Mouse (Mus musculus) kidney, postnatal 0 days (tissue): ENCODE results near the gene Smim5. TPM values are rescaled to one million over a fixed set of nuclear protein-coding genes. Genes with fewer than 3 reads are reported as not detected.

ENCODE experiments used
- ATAC-seq: fragments of 200-750 bp; cut with Nextera tagmentation; replicated peaks from 2 replicates; pipeline ENCODE4 v1.8.0; 2017; ENCODE audit warnings: low read depth, moderate number of reproducible peaks, moderate TSS enrichment, moderate library complexity; ENCODE audit not compliant: low FRiP score
- DNase-seq: peaks from one replicate; pipeline ENCODE4 v3.0.0-alpha.2; 2016; ENCODE audit warnings: low spot score
- H3K27ac ChIP-seq: fragments of 300-500 bp; sonication (generic); 2 replicates; pipeline ENCODE4 v1.5.1; 2014; ENCODE audit warnings: mild to moderate bottlenecking
- H3K27me3 ChIP-seq: fragments of 300-500 bp; sonication (generic); 2 replicates; pipeline ENCODE4 v1.6.1; 2014; ENCODE audit warnings: low read length, mixed read lengths; ENCODE audit not compliant: insufficient read depth
- H3K36me3 ChIP-seq: fragments of 300-500 bp; sonication (generic); 2 replicates; pipeline ENCODE4 v1.6.1; 2014; ENCODE audit warnings: low read length, mixed read lengths; ENCODE audit not compliant: insufficient read depth
- H3K4me1 ChIP-seq: fragments of 300-500 bp; sonication (generic); replicated peaks from 2 replicates; pipeline ENCODE4 v1.6.1; 2014; ENCODE audit warnings: antibody characterized with exemption, low read length, mixed read lengths; ENCODE audit not compliant: insufficient read depth
- H3K4me2 ChIP-seq: fragments of 300-500 bp; sonication (generic); 2 replicates; pipeline ENCODE4 v1.6.1; 2014; ENCODE audit warnings: mild to moderate bottlenecking, low read length, moderate library complexity, mixed read lengths
- H3K4me3 ChIP-seq: fragments of 300-500 bp; sonication (generic); replicated peaks from 2 replicates; pipeline ENCODE4 v1.5.1; 2014; ENCODE audit warnings: low read depth, low read length
- H3K9ac ChIP-seq: fragments of 300-500 bp; sonication (generic); 2 replicates; pipeline ENCODE4 v1.6.1; 2014; ENCODE audit warnings: low read depth, low read length
- H3K9me3 ChIP-seq: fragments of 300-500 bp; sonication (generic); replicated peaks from 2 replicates; pipeline ENCODE4 v1.6.1; 2016; ENCODE audit warnings: low read length, inconsistent platforms, mixed read lengths
- CTCF ChIP-seq: IDR thresholded peaks from 2 replicates; pipeline ENCODE4 v1.5.1; 2016; ENCODE audit warnings: antibody characterized with exemption, low read depth, mild to moderate bottlenecking, moderate library complexity
- WGBS: fragments of 180-500 bp; shearing (Covaris S2); extraction: QIAGEN DNeasy Blood & Tissue Kit; methylation state at CpG from one replicate; pipeline ENCODE4 v1.1.7; 2014; 5-methylcytosine and 5-hydroxymethylcytosine counted together
- polyA plus RNA-seq: library from polyadenylated mRNA; unstranded; fragments of >200 nt; fragmentation: Nextera tagmentation; extraction: Ambion mirVana; gene quantifications from 2 replicates; pipeline ENCODE4 v1.2.1, GENCODE M21; 2015

Smim5 gene
- polyA plus RNA-seq, 1 experiment from 2014 or later, result 12.1 TPM

DNA sequence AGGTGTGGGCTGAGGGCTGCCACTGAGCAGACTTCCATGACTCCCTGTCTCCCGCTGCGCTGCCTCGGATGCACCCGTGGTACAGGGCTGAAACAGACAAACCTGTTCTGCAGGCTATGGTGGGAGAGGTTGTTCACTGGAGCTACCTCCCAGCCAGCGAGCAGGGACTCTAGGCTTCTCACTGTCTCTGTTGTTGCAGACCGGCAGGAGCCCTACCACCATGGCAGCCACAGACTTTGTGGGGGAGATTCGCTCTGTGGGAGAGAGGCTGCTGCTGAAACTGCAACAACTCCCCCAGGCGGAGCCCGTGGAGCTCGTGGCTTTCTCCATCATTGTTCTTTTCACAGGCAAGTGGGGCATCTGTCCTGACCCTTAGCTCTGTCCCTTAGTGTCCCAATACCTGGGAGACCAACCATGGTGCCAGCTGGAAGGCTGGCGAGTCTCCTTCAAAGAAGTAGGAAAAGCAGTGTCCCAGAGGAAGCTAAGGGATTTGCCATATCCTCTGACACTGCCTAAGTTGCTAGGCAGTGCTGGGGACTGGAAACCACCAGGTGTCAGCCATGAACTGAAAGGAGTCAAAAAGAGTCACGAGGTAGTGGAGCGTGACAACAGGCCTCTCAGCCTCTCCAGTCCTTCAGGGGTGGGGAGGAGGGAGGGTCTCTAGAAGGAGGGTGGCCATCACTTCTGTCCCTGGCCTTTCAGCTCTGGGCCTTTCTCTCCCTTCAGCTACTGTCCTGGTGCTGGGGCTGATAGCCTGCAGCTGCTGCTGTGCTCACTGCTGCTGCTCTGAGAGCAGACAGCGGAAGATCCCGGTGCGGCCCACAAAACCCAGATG lies 5.4 kb downstream of the Smim5 start:
- Histone ChIP-seq H3K4me1 (peaks cover 57% of the 10 kb centered on the region), H3K4me3 (no peak overlapping the region), H3K9ac (peak overlapping the region; percentile 45; the same call in 1 of the 2 replicates), H3K9me3 (no peaks in the 10 kb centered on the region), H3K4me2 (peak overlapping the region; percentile 21; the same call in 1 of the 2 replicates), H3K27me3 (no peaks in the 10 kb centered on the region), H3K27ac (peak overlapping the region; percentile 83), H3K36me3 (no peaks in the 10 kb centered on the region)
- WGBS, result 40% methylated on average over 16 of the region's 16 CpGs
- peak; percentile 38; the same call in 1 of the 2 replicates for ATAC-seq
- DNase-seq, result peak; percentile 71
- peak; percentile 42; the same call in 1 of the 2 replicates for TF ChIP-seq CTCF

- DNase-seq (no peak), ATAC-seq (no peak)
- H3K27ac ChIP-seq, result peak overlapping the region; percentile 83
- H3K27me3 ChIP-seq, result no peaks in the 10 kb centered on the region
- peak overlapping the region; percentile 45; the same call in 1 of the 2 replicates for H3K9ac ChIP-seq
- no peak for TF ChIP-seq CTCF
- H3K4me1 ChIP-seq, result peaks cover 50% of the 10 kb centered on the region
- H3K4me2 ChIP-seq, result no peak overlapping the region
- no peaks in the 10 kb centered on the region for H3K36me3 ChIP-seq
- H3K9me3 ChIP-seq, result no peaks in the 10 kb centered on the region
- H3K4me3 ChIP-seq, result no peak overlapping the region
- 53% methylated on average over 3 of the region's 3 CpGs for WGBS
Observed at GRCm38 (mm10) chr11:115906116-115906515, 6.3 kb downstream of the Smim5 start.

- Histone ChIP-seq H3K4me2 (no peak overlapping the region), H3K27me3 (no peaks in the 10 kb centered on the region), H3K9ac (no peak overlapping the region), H3K4me1 (peaks cover 46% of the 10 kb centered on the region), H3K36me3 (no peaks in the 10 kb centered on the region), H3K27ac (peak overlapping the region; percentile 83), H3K9me3 (no peaks in the 10 kb centered on the region), H3K4me3 (no peak overlapping the region)
- DNase-seq (no peak), ATAC-seq (no peak)
- 83% methylated on average over 5 of the region's 5 CpGs for WGBS
- no peak for TF ChIP-seq CTCF
Observed at GRCm38 (mm10) chr11:115906521-115906920, 6.8 kb downstream of the Smim5 start.

- no peak overlapping the region for H3K9ac ChIP-seq
- no peak overlapping the region for H3K4me3 ChIP-seq
- DNase-seq (no peak), ATAC-seq (no peak)
- H3K27me3 ChIP-seq, result no peaks in the 10 kb centered on the region
- peaks cover 6% of the 10 kb centered on the region for H3K4me1 ChIP-seq
- WGBS, result 81% methylated on average over 5 of the region's 5 CpGs
- TF ChIP-seq CTCF, result no peak
- H3K27ac ChIP-seq, result peak overlapping the region; percentile 85
- no peaks in the 10 kb centered on the region for H3K9me3 ChIP-seq
- H3K36me3 ChIP-seq, result 0 out of 2 replicates have a peak, but pooled peaks cover 11% of the 10 kb centered on the region
- no peak overlapping the region for H3K4me2 ChIP-seq
Observed at GRCm38 (mm10) chr11:115911134-115911561, 11.4 kb downstream of the Smim5 start.

- Histone ChIP-seq H3K4me3 (no peak within 1 kb of the TSS), H3K27ac (peak within 1 kb of the TSS; percentile 85), H3K36me3 (peaks cover 17% of the 10 kb centered on the region; the same call in 1 of the 2 replicates), H3K9ac (no peak within 1 kb of the TSS; the same call in 1 of the 2 replicates), H3K27me3 (no peaks in the 10 kb centered on the region), H3K4me1 (peaks cover 5% of the 10 kb centered on the region; the same call in 1 of the 2 replicates), H3K4me2 (no peak within 1 kb of the TSS; the same call in 1 of the 2 replicates), H3K9me3 (no peaks in the 10 kb centered on the region)
- WGBS, result 57% methylated on average over 11 of the region's 11 CpGs
- ATAC-seq, result peak; percentile 82; the same call in 1 of the 2 replicates
- DNase-seq, result no peak
- no peak for TF ChIP-seq CTCF
Observed at GRCm38 (mm10) chr11:115911632-115912376, 12.0 kb downstream of the Smim5 start, which contains the start of gene Smim6. TSS of gene Smim6 (plus strand) at chr11:115912017.

DNA sequence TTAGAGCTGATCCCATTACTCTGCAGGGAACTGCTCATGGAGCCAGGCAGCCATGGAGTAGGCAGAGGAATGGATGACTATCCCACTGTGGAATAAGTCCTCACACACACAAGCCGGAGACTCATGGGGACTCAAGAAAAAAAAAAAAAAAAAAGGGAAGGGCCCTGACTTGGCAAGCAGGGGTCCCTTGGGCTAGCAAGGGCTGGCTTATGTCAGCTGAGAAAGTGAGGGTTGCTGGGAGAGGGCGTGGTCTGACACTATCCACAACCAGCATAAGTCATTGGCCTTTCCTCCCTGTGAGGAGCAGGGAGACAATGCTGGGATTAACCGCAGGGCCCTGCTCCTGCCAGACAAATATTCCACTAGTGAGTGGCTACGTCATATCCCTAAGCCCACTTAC lies 16.8 kb downstream of the Smim5 start:
- Histone ChIP-seq H3K9ac (no peak overlapping the region), H3K4me1 (no peaks in the 10 kb centered on the region), H3K4me2 (no peak overlapping the region), H3K4me3 (no peak overlapping the region), H3K27ac (no peak overlapping the region), H3K36me3 (peaks cover 19% of the 10 kb centered on the region; the same call in 1 of the 2 replicates), H3K27me3 (no peaks in the 10 kb centered on the region), H3K9me3 (no peaks in the 10 kb centered on the region)
- DNase-seq, result no peak
- no peak for ATAC-seq
- WGBS, result 92% methylated on average over 4 of the region's 4 CpGs
- no peak for TF ChIP-seq CTCF
